Mouse (Mus musculus) embryonic facial prominence, embryonic 14.5 days (tissue): ENCODE data around the gene Gmeb2. TPM values are rescaled to one million over a fixed set of nuclear protein-coding genes. Genes with fewer than 3 reads are reported as not detected.
"Not testable (repeated sequence)": the region's sequence is repeated elsewhere in the genome, so short reads cannot be mapped to it uniquely, and the experiment has no call there.

ENCODE experiments used
- ATAC-seq: fragments of 200-750 bp; cut with Nextera tagmentation; 2 replicates; pipeline ENCODE4 v1.8.0; 2017; ENCODE audit warnings: low read depth, moderate number of reproducible peaks, moderate TSS enrichment
- DNase-seq: peaks from one replicate; pipeline ENCODE4 v3.0.0-alpha.2; 2015; ENCODE audit warnings: low spot score
- H3K27ac ChIP-seq: fragments of 300-500 bp; sonication (generic); replicated peaks from 2 replicates; pipeline ENCODE4 v1.5.1; 2014; ENCODE audit warnings: low read depth, mild to moderate bottlenecking, low read length, moderate library complexity
- H3K27me3 ChIP-seq: fragments of 300-500 bp; sonication (generic); replicated peaks from 2 replicates; pipeline ENCODE4 v1.6.1; 2014; ENCODE audit warnings: low read length; ENCODE audit not compliant: control insufficient read depth, insufficient read depth
- H3K36me3 ChIP-seq: fragments of 300-500 bp; sonication (generic); 2 replicates; pipeline ENCODE4 v1.6.1; 2014; ENCODE audit warnings: low read length, mixed read lengths; ENCODE audit not compliant: control insufficient read depth, insufficient read depth
- H3K4me1 ChIP-seq: fragments of 300-500 bp; sonication (generic); 2 replicates; pipeline ENCODE4 v1.6.1; 2014; ENCODE audit warnings: antibody characterized with exemption, low read length; ENCODE audit not compliant: control insufficient read depth, insufficient read depth
- H3K4me2 ChIP-seq: fragments of 300-500 bp; sonication (generic); 2 replicates; pipeline ENCODE4 v1.6.1; 2014; ENCODE audit warnings: low read depth, mild to moderate bottlenecking, low read length, moderate library complexity, mixed read lengths
- H3K4me3 ChIP-seq: fragments of 300-500 bp; sonication (generic); 2 replicates; pipeline ENCODE4 v1.5.1; 2014; ENCODE audit warnings: low read depth, mild to moderate bottlenecking, low read length
- H3K9ac ChIP-seq: fragments of 300-500 bp; sonication (generic); 2 replicates; pipeline ENCODE4 v1.6.1; 2014; ENCODE audit warnings: low read depth, mild to moderate bottlenecking, low read length, moderate library complexity, mixed read lengths
- H3K9me3 ChIP-seq: fragments of 300-500 bp; sonication (generic); 2 replicates; pipeline ENCODE4 v1.6.1; 2016; ENCODE audit warnings: low read length; ENCODE audit not compliant: control insufficient read depth
- WGBS: fragments of 180-500 bp; shearing (Covaris S2); extraction: QIAGEN DNeasy Blood & Tissue Kit; methylation state at CpG from one replicate; pipeline ENCODE4 v1.1.7; 2014; 5-methylcytosine and 5-hydroxymethylcytosine counted together
- polyA plus RNA-seq: library from polyadenylated mRNA; unstranded; fragments of >200 nt; fragmentation: Nextera tagmentation; extraction: Ambion mirVana; gene quantifications from 2 replicates; pipeline ENCODE4 v1.2.1, GENCODE M21; 2014

The Gmeb2 gene
- polyA plus RNA-seq, result 13.5 and 15.9 TPM in 2 replicates

DNA sequence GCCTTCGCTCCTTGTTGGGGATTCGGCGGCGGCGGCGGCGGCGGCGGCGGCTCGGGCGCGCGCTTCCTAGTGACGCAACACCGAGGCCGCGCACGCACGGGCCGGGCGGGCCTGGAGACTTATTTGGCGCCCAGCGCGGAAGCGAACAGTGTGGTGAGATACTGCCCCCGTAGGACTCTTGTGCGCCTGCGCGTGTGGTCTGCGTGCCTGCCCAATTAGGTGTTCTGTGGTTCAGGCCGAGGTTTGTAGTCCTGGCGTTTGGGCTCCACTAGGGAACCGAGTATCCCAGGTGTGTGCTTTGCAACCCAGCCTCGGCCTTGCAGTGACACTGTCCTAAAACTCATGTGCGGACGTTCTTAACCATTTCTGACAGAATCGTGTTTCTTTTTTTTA lies at the start of gene Gmeb2:
Gmeb2 (minus strand) TSS at position 78 of the 393 bp plus-strand sequence.
- Histone ChIP-seq H3K4me2 (peak within 1 kb of the TSS; percentile 74), H3K9ac (peak within 1 kb of the TSS; percentile 91), H3K36me3 (peaks cover 15% of the 10 kb centered on the region), H3K4me1 (peaks cover 16% of the 10 kb centered on the region), H3K4me3 (peak within 1 kb of the TSS; percentile 72), H3K27ac (peak within 1 kb of the TSS; percentile 98)
- DNase-seq (peak; percentile 99), ATAC-seq (peak; percentile 98)
- H3K9me3 ChIP-seq, H3K27me3 ChIP-seq: not testable (repeated sequence)
- 0% methylated on average over 16 of the region's 38 CpGs for WGBS

DNA sequence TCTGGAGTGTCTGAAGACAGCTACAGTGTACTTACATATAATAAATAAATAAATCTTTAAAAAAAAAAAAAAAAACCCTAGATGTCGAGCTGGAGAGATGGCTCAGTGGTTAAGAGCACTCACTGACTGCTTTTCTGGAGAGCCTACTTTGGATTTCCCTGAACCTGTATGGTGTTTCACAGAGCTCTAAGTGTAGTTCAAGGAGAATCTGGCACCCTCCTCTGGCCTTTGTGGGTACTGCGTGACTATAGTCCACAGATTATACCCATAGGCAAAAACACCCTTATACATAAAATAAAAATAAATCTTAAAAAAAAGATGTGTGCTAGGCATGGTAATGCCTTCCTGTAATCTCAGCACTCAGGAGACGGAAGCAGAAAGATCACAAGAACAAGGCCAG lies 46.2 kb upstream of the Gmeb2 start:
- WGBS, result 62% methylated on average over 3 of the region's 3 CpGs
- peak; percentile 74 for DNase-seq
- Histone ChIP-seq H3K9ac (no peak overlapping the region), H3K27me3 (no peaks in the 10 kb centered on the region), H3K36me3 (peaks cover 84% of the 10 kb centered on the region), H3K4me3 (no peak overlapping the region), H3K4me1 (no peaks in the 10 kb centered on the region), H3K4me2 (no peak overlapping the region), H3K27ac (no peak overlapping the region), H3K9me3 (no peaks in the 10 kb centered on the region)
- ATAC-seq, result peak; percentile 62; the same call in 1 of the 2 replicates

DNA sequence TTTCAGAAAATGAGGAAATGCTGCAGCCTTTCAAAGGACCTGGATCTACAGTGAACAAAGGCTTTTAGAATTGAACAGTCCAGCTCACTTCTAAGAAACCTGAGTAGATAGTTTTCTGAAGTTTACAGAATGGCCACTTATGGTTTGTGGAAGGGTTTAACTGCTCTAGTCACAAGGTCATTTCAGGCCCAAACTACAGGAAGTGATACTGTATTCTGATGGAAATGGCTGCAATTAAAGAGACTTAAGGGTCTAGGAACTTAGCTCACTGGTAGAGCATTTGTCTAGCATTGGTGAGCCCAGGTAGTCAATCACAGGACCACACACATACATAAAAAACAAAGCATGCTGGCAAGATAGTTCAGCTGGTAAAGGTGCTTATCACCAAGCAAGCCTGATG lies 44.7 kb upstream of the Gmeb2 start:
- Histone ChIP-seq H3K9ac (no peak overlapping the region), H3K27me3 (no peaks in the 10 kb centered on the region), H3K9me3 (no peaks in the 10 kb centered on the region), H3K27ac (no peak overlapping the region), H3K4me2 (no peak overlapping the region), H3K4me3 (no peak overlapping the region), H3K4me1 (no peaks in the 10 kb centered on the region), H3K36me3 (peaks cover 79% of the 10 kb centered on the region)
- no peak for ATAC-seq
- no peak for DNase-seq

DNA sequence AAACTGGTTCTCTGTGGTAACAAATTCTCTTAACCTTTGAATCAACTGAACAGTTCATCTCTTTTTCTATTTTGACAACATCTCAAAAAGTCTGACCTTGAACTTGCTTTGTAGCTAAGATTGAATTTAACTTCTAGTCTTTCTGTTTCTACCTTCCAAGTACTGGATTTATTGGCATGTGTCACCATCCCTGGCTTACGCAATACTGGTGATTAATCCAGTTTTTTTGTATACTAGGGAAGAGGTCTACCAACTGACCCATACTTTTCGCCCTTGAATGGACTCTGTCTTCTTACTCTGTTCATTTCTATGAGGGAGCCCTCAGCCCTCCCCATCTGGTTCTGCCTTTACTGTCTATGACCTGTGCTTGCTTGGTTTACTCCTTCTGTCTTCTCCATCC lies 38.3 kb upstream of the Gmeb2 start:
- Histone ChIP-seq H3K27ac (no peak overlapping the region), H3K9me3 (no peaks in the 10 kb centered on the region), H3K36me3 (peaks cover 78% of the 10 kb centered on the region), H3K4me1 (no peaks in the 10 kb centered on the region), H3K9ac (no peak overlapping the region), H3K27me3 (no peaks in the 10 kb centered on the region), H3K4me2 (no peak overlapping the region), H3K4me3 (no peak overlapping the region)
- DNase-seq (no peak), ATAC-seq (no peak)
- WGBS, result 94% methylated on average over 2 of the region's 2 CpGs

DNA sequence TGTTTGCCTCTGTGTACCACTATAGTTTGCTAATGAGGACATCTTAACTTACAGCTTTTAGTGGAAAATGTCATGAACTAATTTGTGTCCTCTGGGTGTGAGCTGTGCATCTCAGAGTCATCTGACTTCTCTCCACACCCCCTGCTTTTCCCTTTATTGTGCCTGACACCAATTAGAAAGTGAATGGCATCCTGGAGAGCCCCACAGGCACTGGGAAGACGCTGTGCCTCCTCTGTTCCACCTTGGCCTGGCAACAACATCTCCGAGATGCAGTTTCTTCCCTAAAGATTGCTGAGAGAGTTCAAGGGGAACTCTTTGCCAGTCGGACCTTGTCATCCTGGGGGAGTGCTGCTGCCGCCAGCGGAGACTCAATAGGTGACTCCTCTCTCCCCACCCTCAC lies 34.3 kb upstream of the Gmeb2 start:
- Histone ChIP-seq H3K4me1 (peaks cover 4% of the 10 kb centered on the region; the same call in 1 of the 2 replicates), H3K27ac (no peak overlapping the region), H3K27me3 (no peaks in the 10 kb centered on the region), H3K36me3 (peaks cover 47% of the 10 kb centered on the region), H3K9me3 (no peaks in the 10 kb centered on the region), H3K4me3 (no peak overlapping the region), H3K9ac (no peak overlapping the region), H3K4me2 (no peak overlapping the region)
- no peak for DNase-seq
- 80% methylated on average over 5 of the region's 5 CpGs for WGBS
- no peak for ATAC-seq

DNA sequence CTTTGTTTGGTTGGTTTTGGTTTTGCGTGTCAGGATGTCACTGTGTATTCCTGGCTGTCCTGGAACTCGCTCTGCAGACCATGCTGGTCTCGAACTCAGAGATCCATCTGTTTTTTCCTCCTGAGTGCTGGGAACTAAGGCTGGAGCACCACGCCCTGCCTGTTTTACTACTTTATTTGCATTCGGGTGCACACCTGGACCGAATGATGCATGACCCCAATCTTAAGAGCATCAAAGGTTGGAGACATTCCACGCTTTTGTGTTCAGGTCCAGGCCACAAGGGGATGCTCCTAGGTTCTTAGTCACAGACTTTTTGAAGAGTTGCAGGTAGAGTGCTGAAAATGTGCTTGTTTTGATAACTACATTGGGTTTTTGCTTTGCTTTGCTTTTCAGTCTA lies 32.3 kb upstream of the Gmeb2 start:
- DNase-seq (no peak), ATAC-seq (no peak)
- WGBS, result 11% methylated on average over 7 of the region's 7 CpGs
- peaks cover under 1% of the 10 kb centered on the region; the same call in 1 of the 2 replicates for H3K27me3 ChIP-seq
- H3K27ac ChIP-seq, result 0 out of 2 replicates have a peak overlapping the region, but pooled peaks have one; percentile 8
- no peaks in the 10 kb centered on the region for H3K9me3 ChIP-seq
- peak overlapping the region; percentile 70 for H3K4me2 ChIP-seq
- peak overlapping the region; percentile 65 for H3K9ac ChIP-seq
- peak overlapping the region; percentile 63 for H3K4me3 ChIP-seq
- peaks cover 4% of the 10 kb centered on the region; the same call in 1 of the 2 replicates for H3K4me1 ChIP-seq
- peaks cover 26% of the 10 kb centered on the region for H3K36me3 ChIP-seq

DNA sequence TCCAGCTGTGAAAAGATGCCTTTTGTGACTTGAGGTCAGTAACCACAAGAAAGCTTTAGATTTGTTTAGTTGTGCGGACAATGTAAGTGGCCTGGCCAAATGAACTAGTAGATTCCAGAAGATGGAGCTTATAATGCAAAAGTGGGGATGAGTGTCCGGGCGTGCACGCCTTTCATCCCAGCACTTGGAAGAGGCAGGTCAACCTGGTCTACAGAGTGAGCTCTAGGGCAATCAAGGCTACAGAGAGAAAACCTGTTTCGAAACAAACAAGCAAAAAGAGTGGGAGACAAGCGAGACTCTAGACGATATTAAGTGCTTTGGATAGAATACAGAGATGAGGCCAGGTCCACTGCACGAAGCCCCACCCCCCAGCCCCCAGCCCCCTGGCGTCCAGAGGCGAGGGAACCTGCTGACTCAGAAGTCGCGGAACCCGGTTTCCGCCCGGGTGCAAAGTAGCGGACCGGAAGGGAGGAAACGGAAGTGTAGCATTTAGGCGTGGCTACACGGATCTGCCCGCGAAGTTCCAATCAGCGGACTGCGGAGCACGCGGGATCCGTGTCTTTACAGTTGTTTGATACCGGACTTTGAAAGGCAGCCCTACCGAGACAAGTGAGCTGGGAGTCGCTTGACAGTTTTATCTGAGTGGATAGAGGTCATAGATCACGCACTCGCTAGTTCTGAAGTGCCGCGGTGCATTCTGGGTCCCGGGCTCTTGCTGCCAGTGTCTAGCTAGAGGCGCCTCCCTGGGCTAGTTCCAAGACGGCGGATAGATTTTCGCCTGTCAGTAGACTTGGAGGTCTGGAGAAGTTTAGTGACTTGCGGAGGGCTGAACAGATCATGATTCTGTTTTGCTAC lies 31.6 kb upstream of the Gmeb2 start, which contains the start of gene Rtel1:
Rtel1 (plus strand) TSS at position 492 of the 855 bp plus-strand sequence.
- Histone ChIP-seq H3K36me3 (peaks cover 20% of the 10 kb centered on the region), H3K4me3 (peak within 1 kb of the TSS; percentile 63), H3K27ac (peak within 1 kb of the TSS; percentile 10; the same call in 1 of the 2 replicates), H3K4me1 (peaks cover 4% of the 10 kb centered on the region; the same call in 1 of the 2 replicates), H3K27me3 (peaks cover 7% of the 10 kb centered on the region), H3K9me3 (no peaks in the 10 kb centered on the region), H3K9ac (peak within 1 kb of the TSS; percentile 65), H3K4me2 (peak within 1 kb of the TSS; percentile 70)
- 6% methylated on average over 40 of the region's 40 CpGs for whole genome bisulfite sequencing
- ATAC-seq (peak; percentile 95), DNase-seq (peak; percentile 92)

DNA sequence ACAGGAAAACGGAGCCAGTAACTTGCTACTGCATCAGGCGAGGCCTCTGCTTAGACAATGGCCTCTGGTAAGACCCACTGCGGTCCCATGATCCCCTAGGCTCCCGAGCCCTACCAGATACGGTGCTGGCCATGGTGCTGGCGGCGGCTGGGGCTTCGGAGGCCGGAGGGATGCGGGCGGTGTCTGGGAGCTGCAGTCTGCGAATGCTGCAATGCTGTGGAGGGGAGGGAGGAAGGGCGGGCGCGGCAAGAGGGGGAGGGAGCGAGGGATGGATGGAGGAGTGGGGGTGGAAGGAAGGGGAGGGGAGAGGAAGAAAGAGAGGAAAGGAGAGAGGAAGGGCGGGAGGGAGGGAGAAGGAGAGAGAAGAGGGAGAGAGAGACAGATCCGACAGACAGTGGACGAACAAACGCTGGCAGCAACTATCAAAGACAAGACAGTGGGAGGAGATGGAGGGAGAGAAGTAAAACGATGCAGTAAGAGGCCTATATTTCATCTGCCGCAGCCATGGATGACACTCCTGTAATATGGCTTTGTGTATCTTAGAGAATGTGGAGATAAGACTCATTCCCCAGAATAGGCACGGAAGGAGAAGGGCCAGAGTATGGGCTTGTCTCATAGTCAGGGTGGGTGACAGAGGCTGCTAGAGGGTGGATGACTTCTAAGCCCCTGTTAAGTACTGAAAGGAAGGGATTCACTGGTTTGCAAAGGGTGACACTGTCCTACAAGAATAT lies 26.4 kb upstream of the Gmeb2 start, which contains the start of gene Stmn3:
Stmn3 (minus strand) TSS at position 421 of the 731 bp plus-strand sequence.
- DNase-seq, result peak; percentile 68
- H3K27ac ChIP-seq, result no peak within 1 kb of the TSS; the same call in 1 of the 2 replicates
- WGBS, result 6% methylated on average over 23 of the region's 23 CpGs
- no peaks in the 10 kb centered on the region for H3K36me3 ChIP-seq
- H3K9ac ChIP-seq, result peak within 1 kb of the TSS; percentile 42; the same call in 1 of the 2 replicates
- no peaks in the 10 kb centered on the region for H3K9me3 ChIP-seq
- H3K4me3 ChIP-seq, result peak within 1 kb of the TSS; percentile 27
- ATAC-seq, result peak; percentile 85
- peaks cover 35% of the 10 kb centered on the region for H3K27me3 ChIP-seq
- H3K4me2 ChIP-seq, result peak within 1 kb of the TSS; percentile 46
- peaks cover 4% of the 10 kb centered on the region; the same call in 1 of the 2 replicates for H3K4me1 ChIP-seq
